ENCODE assay signal across 9 mouse cellular contexts in genomic region chr11:115824813-115825212, GRCm38 (mm10). TPM values are rescaled to one million over a fixed set of nuclear protein-coding genes. Genes with fewer than 3 reads are reported as not detected.
DNase-seq lines count a peak whose midpoint lies in the region; ATAC-seq and TF ChIP-seq lines count a peak whose summit lies in the region.
"Had no signal": no experiment of that assay in that cellular context is flagged by ENCODE, and none has a peak within 500 bp of the region (broad histone marks: within the 10 kb centered on the region; RNA-seq: fewer than 3 reads in every experiment).

No protein-coding gene starts in this region.

- H3K4me3 ChIP-seq in heart, embryonic 11.5 days (ENCODE audit: low read depth, low read length) = peak overlapping the region; percentile 84
- H3K4me3 ChIP-seq in forebrain, embryonic 14.5 days (ENCODE audit: low read depth, low read length) = peak overlapping the region; percentile 55
- H3K4me3 ChIP-seq in liver, embryonic 13.5 days (replicated peaks) = peak overlapping the region; percentile 83
- no peak overlapping the region for H3K4me3 ChIP-seq in cerebellum, adult 2 months (replicated peaks; ENCODE audit: insufficient read depth, low read depth, low read length)

- peaks cover 36% of the 10 kb centered on the region for H3K4me1 ChIP-seq in heart, embryonic 11.5 days (ENCODE audit: control insufficient read depth, insufficient read depth, low read length)
- H3K4me1 ChIP-seq in forebrain, embryonic 14.5 days (ENCODE audit: control insufficient read depth, insufficient read depth, low read length) = peaks cover 8% of the 10 kb centered on the region; the same call in 1 of the 2 replicates
- H3K4me1 ChIP-seq in liver, embryonic 13.5 days (replicated peaks) = peaks cover 59% of the 10 kb centered on the region
- H3K4me1 ChIP-seq in cerebellum, adult 2 months (ENCODE audit: control insufficient read depth, insufficient read depth, low read length) = no peaks in the 10 kb centered on the region

- no peak for TF ChIP-seq CTCF in cerebellum, adult 2 months (IDR thresholded peaks at IDR 0.05; ENCODE audit: borderline replicate concordance, insufficient read depth, low read depth, low read length)

- no peaks in the 10 kb centered on the region for H3K27me3 ChIP-seq in heart, embryonic 11.5 days (ENCODE audit: control insufficient read depth, insufficient read depth, low read length)
- peaks cover 30% of the 10 kb centered on the region for H3K27me3 ChIP-seq in forebrain, embryonic 14.5 days (replicated peaks; ENCODE audit: control insufficient read depth, insufficient read depth, low read length)
- H3K27me3 ChIP-seq in liver, embryonic 13.5 days = no peaks in the 10 kb centered on the region; the same call in 1 of the 2 replicates
- 0 out of 2 replicates have a peak, but pooled peaks cover 2% of the 10 kb centered on the region for H3K27me3 ChIP-seq in cerebellum, adult 2 months (ENCODE audit: control insufficient read depth, insufficient read depth, low read length)

- peak overlapping the region; percentile 86 for H3K4me2 ChIP-seq in heart, embryonic 11.5 days
- H3K4me2 ChIP-seq in forebrain, embryonic 14.5 days (ENCODE audit: low read length) = peak overlapping the region; percentile 95
- H3K4me2 ChIP-seq in liver, embryonic 13.5 days = peak overlapping the region; percentile 91

- H3K27ac ChIP-seq in heart, embryonic 11.5 days (ENCODE audit: low read depth, low read length) = no peak overlapping the region
- no peak overlapping the region for H3K27ac ChIP-seq in forebrain, embryonic 14.5 days (ENCODE audit: low read depth, low read length)
- H3K27ac ChIP-seq in liver, embryonic 13.5 days = no peak overlapping the region; the same call in 1 of the 2 replicates
- no peak overlapping the region for H3K27ac ChIP-seq in cerebellum, adult 2 months (ENCODE audit: insufficient read depth, low read length)

- H3K9ac ChIP-seq in heart, embryonic 11.5 days (ENCODE audit: low read depth, low read length) = peak overlapping the region; percentile 79
- H3K9ac ChIP-seq in forebrain, embryonic 14.5 days (ENCODE audit: low read length) = no peak overlapping the region
- H3K9ac ChIP-seq in liver, embryonic 13.5 days = peak overlapping the region; percentile 88

- no peak for TF ChIP-seq POLR2A in cerebellum, adult 2 months (IDR thresholded peaks at IDR 0.05; ENCODE audit: borderline replicate concordance, insufficient read depth, low read length)

- ATAC-seq in heart, embryonic 11.5 days (replicated peaks; ENCODE audit: insufficient number of reproducible peaks, low FRiP score, low TSS enrichment) = no peak
- ATAC-seq in forebrain, embryonic 14.5 days = no peak
- ATAC-seq in liver, embryonic 13.5 days (ENCODE audit: low read depth) = no peak

- peaks cover 11% of the 10 kb centered on the region; the same call in 1 of the 2 replicates for H3K36me3 ChIP-seq in heart, embryonic 11.5 days (ENCODE audit: control insufficient read depth, insufficient read depth, low read length)
- H3K36me3 ChIP-seq in forebrain, embryonic 14.5 days (ENCODE audit: control insufficient read depth, insufficient read depth, low read length) = peaks cover 31% of the 10 kb centered on the region
- peaks cover 29% of the 10 kb centered on the region for H3K36me3 ChIP-seq in liver, embryonic 13.5 days

- no peaks in the 10 kb centered on the region for H3K9me3 ChIP-seq in heart, embryonic 11.5 days (replicated peaks; ENCODE audit: control insufficient read depth, low read length)
- no peaks in the 10 kb centered on the region for H3K9me3 ChIP-seq in forebrain, embryonic 14.5 days (replicated peaks; ENCODE audit: control insufficient read depth, low read length)
- no peaks in the 10 kb centered on the region for H3K9me3 ChIP-seq in liver, embryonic 13.5 days (replicated peaks)

- 17% methylated on average over 11 of the region's 11 CpGs for WGBS in heart, embryonic 11.5 days (ENCODE audit: insufficient replicate concordance)
- 15% methylated on average over 11 of the region's 11 CpGs for WGBS in forebrain, embryonic 14.5 days
- WGBS in liver, embryonic 13.5 days (ENCODE audit: insufficient replicate concordance) = 19% methylated on average over 11 of the region's 11 CpGs
- 31% methylated on average over 11 of the region's 11 CpGs for WGBS in cerebellum, adult 2 months

- no peak for DNase-seq in heart, adult 8-10 months (ENCODE audit: low spot score)
- peak; percentile 19 for DNase-seq in CD4-positive helper T cell, adult 2 months (ENCODE audit: low read depth, low spot score)
- no peak for DNase-seq in forebrain, embryonic 14.5 days (ENCODE audit: low spot score)
- DNase-seq in liver, embryonic 13.5 days = no peak
- DNase-seq in urinary bladder, adult 18-20 months (ENCODE audit: low spot score in 2 of 2) = no peak
- DNase-seq in layer of hippocampus, postnatal 10 days (ENCODE audit: low spot score in 2 of 2) = no peak
- DNase-seq in cerebellum, adult 2 months = no peak
- DNase-seq: cerebellum, adult 11 months had no signal

RNA-seq across cellular contexts. Expression of gene Llgl2, which starts 1.0 kb away (rescaled TPM):
- 21.5 and 22.4 TPM in 2 replicates for polyA plus RNA-seq in heart, embryonic 11.5 days (2014; fragmentation: Nextera tagmentation; extraction: Ambion mirVana)
- 10 to 100 TPM; 15.7 to 31.8 (median 20.3) TPM for total RNA-seq in heart, adult 8-10 months (2022)
- 0.70 and 1.3 TPM in 2 replicates for polyA plus RNA-seq in forebrain, embryonic 14.5 days (2014; fragmentation: Nextera tagmentation; extraction: Ambion mirVana)
- 9.8 and 10.2 TPM in 2 replicates for polyA plus RNA-seq in liver, embryonic 13.5 days (2015; fragmentation: Nextera tagmentation; extraction: Ambion mirVana)
- total RNA-seq in layer of hippocampus, postnatal 10 days (2021) = 1 to 10 TPM in 1 of 2 experiments, under 1 TPM in 1; 0.73 to 1.0 TPM
- 1.8 and 2.5 TPM in 2 replicates for polyA plus RNA-seq in cerebellum, adult 2 months (2012; rRNA removed)

RNA-seq across cellular contexts. Expression of gene Tsen54, which starts 10.3 kb away (rescaled TPM):
- polyA plus RNA-seq in heart, embryonic 11.5 days (2014; fragmentation: Nextera tagmentation; extraction: Ambion mirVana) = 20.8 TPM in 2 replicates
- 1 to 10 TPM; 6.9 to 8.8 (median 7.5) TPM for total RNA-seq in heart, adult 8-10 months (2022)
- polyA plus RNA-seq in forebrain, embryonic 14.5 days (2014; fragmentation: Nextera tagmentation; extraction: Ambion mirVana) = 15.2 and 19.1 TPM in 2 replicates
- polyA plus RNA-seq in liver, embryonic 13.5 days (2015; fragmentation: Nextera tagmentation; extraction: Ambion mirVana) = 19.3 and 20.1 TPM in 2 replicates
- 10 to 100 TPM; 16.1 to 22.3 TPM for total RNA-seq in layer of hippocampus, postnatal 10 days (2021)
- polyA plus RNA-seq in cerebellum, adult 2 months (2012; rRNA removed) = 21.1 and 25.0 TPM in 2 replicates

RNA-seq across cellular contexts. Expression of gene Caskin2, which starts 11.4 kb away (rescaled TPM):
- polyA plus RNA-seq in heart, embryonic 11.5 days (2014; fragmentation: Nextera tagmentation; extraction: Ambion mirVana) = 17.4 and 18.1 TPM in 2 replicates
- total RNA-seq in heart, adult 8-10 months (2022) = 10 to 100 TPM; 40.3 to 48.2 (median 44.7) TPM
- polyA plus RNA-seq in forebrain, embryonic 14.5 days (2014; fragmentation: Nextera tagmentation; extraction: Ambion mirVana) = 8.0 and 8.9 TPM in 2 replicates
- 5.7 and 6.0 TPM in 2 replicates for polyA plus RNA-seq in liver, embryonic 13.5 days (2015; fragmentation: Nextera tagmentation; extraction: Ambion mirVana)
- 10 to 100 TPM; 20.5 to 21.6 TPM for total RNA-seq in layer of hippocampus, postnatal 10 days (2021)
- polyA plus RNA-seq in cerebellum, adult 2 months (2012; rRNA removed) = 16.5 and 17.1 TPM in 2 replicates

RNA-seq across cellular contexts. Expression of gene Myo15b, which starts 33.4 kb away (rescaled TPM):
- 0.06 and 0.39 TPM in 2 replicates for polyA plus RNA-seq in heart, embryonic 11.5 days (2014; fragmentation: Nextera tagmentation; extraction: Ambion mirVana)
- total RNA-seq in heart, adult 8-10 months (2022) = under 1 TPM in 1 of 4 experiments, not detected in 3; 0.06 TPM
- polyA plus RNA-seq in forebrain, embryonic 14.5 days (2014; fragmentation: Nextera tagmentation; extraction: Ambion mirVana) = not detected in 2 replicates
- polyA plus RNA-seq in liver, embryonic 13.5 days (2015; fragmentation: Nextera tagmentation; extraction: Ambion mirVana) = 0.36 and 0.46 TPM in 2 replicates
- total RNA-seq in layer of hippocampus, postnatal 10 days (2021) = under 1 TPM; 0.04 to 0.21 TPM
- polyA plus RNA-seq in cerebellum, adult 2 months (2012; rRNA removed) = 0.16 and 0.32 TPM in 2 replicates

RNA-seq across cellular contexts. Expression of gene Tmem94, which starts 59.6 kb away (rescaled TPM):
- polyA plus RNA-seq in heart, embryonic 11.5 days (2014; fragmentation: Nextera tagmentation; extraction: Ambion mirVana) = 22.9 and 25.1 TPM in 2 replicates
- 100 to 1,000 TPM in 2 of 4 experiments, 10 to 100 TPM in 2; 96.2 to 103 (median 100) TPM for total RNA-seq in heart, adult 8-10 months (2022)
- polyA plus RNA-seq in forebrain, embryonic 14.5 days (2014; fragmentation: Nextera tagmentation; extraction: Ambion mirVana) = 12.4 and 19.6 TPM in 2 replicates
- 8.2 and 10.9 TPM in 2 replicates for polyA plus RNA-seq in liver, embryonic 13.5 days (2015; fragmentation: Nextera tagmentation; extraction: Ambion mirVana)
- 10 to 100 TPM; 33.4 to 38.2 TPM for total RNA-seq in layer of hippocampus, postnatal 10 days (2021)
- polyA plus RNA-seq in cerebellum, adult 2 months (2012; rRNA removed) = 54.2 and 57.4 TPM in 2 replicates
